Mouse (Mus musculus): ENCODE results near the gene Epha4. TPM values are rescaled to one million over a fixed set of nuclear protein-coding genes. Genes with fewer than 3 reads are reported as not detected.

Epha4 gene
- polyA plus RNA-seq, 1 experiment from 2014 or later: 12.0 TPM

DNA sequence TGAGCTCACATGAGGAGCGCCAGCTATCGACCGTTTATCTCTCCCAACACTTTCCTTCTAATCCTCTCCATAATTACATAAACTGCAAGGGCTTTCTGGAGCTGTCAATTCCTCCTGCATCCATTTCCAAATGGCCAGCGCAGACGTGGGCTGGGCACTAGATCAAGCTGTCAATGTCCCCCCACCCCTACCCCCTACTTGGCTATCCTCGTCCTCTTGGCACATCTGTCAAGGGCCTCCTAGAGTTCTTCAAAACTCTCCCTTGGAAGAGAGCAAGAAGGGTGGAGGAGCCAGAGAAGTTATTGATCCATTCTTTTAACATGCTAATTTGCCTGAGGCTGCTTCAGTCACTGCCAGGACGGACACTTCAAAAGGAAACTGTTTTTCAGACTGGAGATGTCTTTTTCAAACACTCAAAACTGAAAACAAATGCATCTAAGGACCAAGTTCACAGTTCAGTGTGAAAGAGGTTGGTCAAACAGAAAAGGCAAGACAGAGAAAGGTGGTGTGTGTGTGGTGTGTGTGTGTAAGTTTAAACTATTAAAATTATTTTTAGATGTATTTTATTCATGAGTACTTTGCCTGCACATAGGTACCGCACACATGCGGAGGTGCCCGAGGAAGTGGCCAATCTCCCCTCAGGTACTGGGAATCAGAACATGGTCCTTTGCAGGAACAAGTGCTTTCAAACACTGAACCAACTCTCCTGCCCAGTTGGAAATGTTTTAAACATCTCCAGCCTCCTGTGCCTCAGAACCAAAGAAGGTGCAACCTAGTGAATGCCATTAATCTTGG, 20.9 kb downstream of the Epha4 start:
- Histone ChIP-seq H3K9me3 (replicated peaks; ENCODE audit: low read length) (no peaks in the 10 kb centered on the region), H3K9ac (ENCODE audit: low read depth, low read length) (no peak overlapping the region), H3K4me2 (ENCODE audit: low read length) (no peak overlapping the region), H3K27ac (no peak overlapping the region), H3K4me1 (replicated peaks; ENCODE audit: insufficient read depth, low read length) (0 out of 2 replicates have a peak, but pooled peaks cover 8% of the 10 kb centered on the region), H3K27me3 (ENCODE audit: insufficient read depth, low read length) (no peaks in the 10 kb centered on the region), H3K4me3 (replicated peaks; ENCODE audit: low read depth, low read length) (no peak overlapping the region), H3K36me3 (ENCODE audit: insufficient read depth, low read length) (no peaks in the 10 kb centered on the region)
- DNase-seq (ENCODE audit: low spot score) (no peak), ATAC-seq (replicated peaks; ENCODE audit: low FRiP score, low read depth) (no peak)
- 79% methylated on average over 10 of the region's 10 CpGs for WGBS
- TF ChIP-seq CTCF (IDR thresholded peaks at IDR 0.05; ENCODE audit: low read depth): no peak

DNA sequence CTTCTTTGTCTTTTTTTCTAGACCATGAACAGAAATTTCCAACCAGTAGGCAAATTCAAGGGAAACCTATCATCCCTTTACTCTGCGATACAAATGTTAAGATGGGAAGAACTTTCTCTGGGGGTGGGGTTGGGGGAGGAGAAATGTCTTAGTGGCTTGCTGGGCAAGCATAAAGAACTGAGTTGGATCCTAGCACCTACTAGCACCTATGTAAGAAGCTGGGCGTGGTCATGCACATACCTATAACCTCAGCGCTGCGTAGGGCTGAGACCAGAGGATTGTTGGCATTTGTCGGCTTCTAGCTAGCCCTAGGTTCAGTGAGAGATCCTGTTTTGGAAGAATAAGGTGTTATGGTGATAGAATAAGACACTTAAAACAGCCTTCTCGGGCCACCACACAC, 24.7 kb downstream of the Epha4 start:
- H3K9me3 ChIP-seq (replicated peaks; ENCODE audit: low read length): no peaks in the 10 kb centered on the region
- no peaks in the 10 kb centered on the region for H3K36me3 ChIP-seq (ENCODE audit: insufficient read depth, low read length)
- H3K4me1 ChIP-seq (replicated peaks; ENCODE audit: insufficient read depth, low read length): no peaks in the 10 kb centered on the region
- no peak overlapping the region for H3K4me3 ChIP-seq (replicated peaks; ENCODE audit: low read depth, low read length)
- H3K27me3 ChIP-seq (ENCODE audit: insufficient read depth, low read length): no peaks in the 10 kb centered on the region
- DNase-seq (ENCODE audit: low spot score) (no peak), ATAC-seq (replicated peaks; ENCODE audit: low FRiP score, low read depth) (no peak)
- 95% methylated on average over 6 of the region's 6 CpGs for WGBS
- H3K9ac ChIP-seq (ENCODE audit: low read depth, low read length): no peak overlapping the region
- TF ChIP-seq CTCF (IDR thresholded peaks at IDR 0.05; ENCODE audit: low read depth): no peak
- H3K27ac ChIP-seq: no peak overlapping the region
- H3K4me2 ChIP-seq (ENCODE audit: low read length): no peak overlapping the region

DNA sequence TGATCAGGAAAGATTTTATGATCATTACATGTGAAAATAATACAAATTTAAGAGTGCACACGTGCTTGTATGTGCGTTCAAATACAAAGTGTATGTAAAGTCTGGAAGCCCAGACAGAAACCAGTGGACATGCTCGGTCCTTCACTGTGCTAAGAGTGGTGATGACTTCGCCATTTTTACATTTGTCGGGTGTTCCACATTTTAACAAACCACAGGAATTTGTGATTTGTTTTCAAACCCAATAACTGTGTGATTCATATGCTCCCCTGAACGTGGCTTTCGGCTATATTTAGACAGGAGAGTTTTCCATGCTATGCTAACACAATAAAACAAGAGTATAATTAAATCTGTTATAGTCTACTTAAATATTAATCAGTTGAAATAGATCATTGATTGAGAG, 25.5 kb downstream of the Epha4 start:
- H3K9me3 ChIP-seq (replicated peaks; ENCODE audit: low read length): no peaks in the 10 kb centered on the region
- DNase-seq (ENCODE audit: low spot score) (no peak), ATAC-seq (replicated peaks; ENCODE audit: low FRiP score, low read depth) (no peak)
- no peak overlapping the region for H3K4me2 ChIP-seq (ENCODE audit: low read length)
- no peak overlapping the region for H3K27ac ChIP-seq
- no peaks in the 10 kb centered on the region for H3K36me3 ChIP-seq (ENCODE audit: insufficient read depth, low read length)
- WGBS: 76% methylated on average over 7 of the region's 7 CpGs
- H3K4me3 ChIP-seq (replicated peaks; ENCODE audit: low read depth, low read length): no peak overlapping the region
- H3K27me3 ChIP-seq (ENCODE audit: insufficient read depth, low read length): no peaks in the 10 kb centered on the region
- TF ChIP-seq CTCF (IDR thresholded peaks at IDR 0.05; ENCODE audit: low read depth): no peak
- no peak overlapping the region for H3K9ac ChIP-seq (ENCODE audit: low read depth, low read length)
- no peaks in the 10 kb centered on the region for H3K4me1 ChIP-seq (replicated peaks; ENCODE audit: insufficient read depth, low read length)

DNA sequence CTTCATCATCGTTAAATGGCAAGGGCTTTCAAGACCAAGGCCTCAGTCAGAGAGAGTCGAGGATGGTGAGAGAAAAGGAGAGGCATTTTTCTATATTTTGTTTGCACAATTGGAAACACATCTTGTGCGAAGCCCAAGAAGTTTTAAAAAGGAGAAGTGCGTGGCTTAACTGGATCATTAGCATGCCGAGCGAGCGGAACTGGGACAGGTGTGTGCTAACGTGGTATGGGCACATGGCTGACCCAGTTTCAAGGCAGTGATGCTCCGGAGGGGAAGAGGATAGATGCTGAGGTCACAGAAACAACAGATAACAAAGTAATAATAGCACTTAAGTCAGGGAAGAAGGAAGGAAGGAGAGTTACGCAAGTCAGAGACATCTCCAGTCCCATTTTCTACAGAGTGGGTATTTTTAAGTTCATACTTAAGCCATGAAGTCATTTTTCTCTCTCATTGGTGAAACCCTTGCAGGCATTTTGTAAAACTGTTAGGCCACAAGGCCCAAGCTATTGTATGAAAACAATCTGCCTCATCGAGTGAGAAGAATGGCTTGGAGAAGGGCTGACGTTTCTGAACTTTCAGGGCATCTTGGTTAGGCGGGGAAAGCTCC, 26.9 kb downstream of the Epha4 start:
- Histone ChIP-seq H3K4me2 (ENCODE audit: low read length) (no peak overlapping the region), H3K4me1 (replicated peaks; ENCODE audit: insufficient read depth, low read length) (no peaks in the 10 kb centered on the region), H3K9me3 (replicated peaks; ENCODE audit: low read length) (no peaks in the 10 kb centered on the region), H3K27me3 (ENCODE audit: insufficient read depth, low read length) (no peaks in the 10 kb centered on the region), H3K27ac (no peak overlapping the region), H3K4me3 (replicated peaks; ENCODE audit: low read depth, low read length) (no peak overlapping the region), H3K9ac (ENCODE audit: low read depth, low read length) (no peak overlapping the region), H3K36me3 (ENCODE audit: insufficient read depth, low read length) (no peaks in the 10 kb centered on the region)
- ATAC-seq (replicated peaks; ENCODE audit: low FRiP score, low read depth): no peak
- WGBS: 81% methylated on average over 13 of the region's 13 CpGs
- DNase-seq (ENCODE audit: low spot score): no peak
- TF ChIP-seq CTCF (IDR thresholded peaks at IDR 0.05; ENCODE audit: low read depth): no peak

DNA sequence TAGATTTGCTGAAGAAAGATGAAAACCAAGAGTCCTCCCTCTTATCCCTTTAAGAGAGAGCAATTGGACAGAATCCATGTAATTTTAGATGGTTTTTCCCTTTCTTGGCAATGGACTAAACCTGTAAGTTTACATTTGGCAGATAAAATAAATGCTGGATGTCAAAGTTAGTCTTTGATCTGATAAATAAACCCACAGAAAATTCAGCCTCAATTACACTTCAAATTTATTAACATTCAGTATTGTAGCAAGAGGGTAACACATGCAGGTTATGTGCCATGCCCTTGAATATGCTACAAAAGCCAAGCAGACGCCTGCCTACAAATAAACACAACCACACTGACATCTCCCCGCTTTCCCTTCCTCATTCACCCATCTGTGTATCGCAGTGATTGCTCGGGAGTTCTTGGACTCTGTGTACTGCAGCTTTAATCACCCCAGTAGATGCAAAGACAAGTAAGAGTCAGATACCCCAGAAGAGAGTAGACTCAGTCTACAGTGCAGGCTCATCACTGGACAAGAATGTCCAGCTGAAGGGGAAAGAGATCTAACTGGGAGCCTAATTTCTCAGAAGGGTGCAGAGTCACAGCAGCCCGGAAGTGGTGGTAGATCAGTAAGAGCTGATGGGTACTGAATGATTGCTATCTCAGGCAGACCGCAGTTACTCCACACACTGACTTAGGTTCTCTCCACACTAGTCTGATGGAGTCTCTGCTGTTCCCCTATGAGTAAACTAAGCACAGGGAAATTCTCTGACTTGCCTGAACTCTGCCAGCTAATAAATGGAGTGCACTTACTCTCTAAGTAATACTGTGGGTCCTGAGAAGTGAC, 29.9 kb downstream of the Epha4 start:
- no peak overlapping the region for H3K4me3 ChIP-seq (replicated peaks; ENCODE audit: low read depth, low read length)
- no peaks in the 10 kb centered on the region for H3K4me1 ChIP-seq (replicated peaks; ENCODE audit: insufficient read depth, low read length)
- H3K9ac ChIP-seq (ENCODE audit: low read depth, low read length): no peak overlapping the region
- 78% methylated on average over 6 of the region's 6 CpGs for WGBS
- H3K27me3 ChIP-seq (ENCODE audit: insufficient read depth, low read length): no peaks in the 10 kb centered on the region
- no peak overlapping the region for H3K4me2 ChIP-seq (ENCODE audit: low read length)
- ATAC-seq (replicated peaks; ENCODE audit: low FRiP score, low read depth) (no peak), DNase-seq (ENCODE audit: low spot score) (no peak)
- no peaks in the 10 kb centered on the region for H3K36me3 ChIP-seq (ENCODE audit: insufficient read depth, low read length)
- no peak for TF ChIP-seq CTCF (IDR thresholded peaks at IDR 0.05; ENCODE audit: low read depth)
- no peaks in the 10 kb centered on the region for H3K9me3 ChIP-seq (replicated peaks; ENCODE audit: low read length)
- H3K27ac ChIP-seq: no peak overlapping the region

DNA sequence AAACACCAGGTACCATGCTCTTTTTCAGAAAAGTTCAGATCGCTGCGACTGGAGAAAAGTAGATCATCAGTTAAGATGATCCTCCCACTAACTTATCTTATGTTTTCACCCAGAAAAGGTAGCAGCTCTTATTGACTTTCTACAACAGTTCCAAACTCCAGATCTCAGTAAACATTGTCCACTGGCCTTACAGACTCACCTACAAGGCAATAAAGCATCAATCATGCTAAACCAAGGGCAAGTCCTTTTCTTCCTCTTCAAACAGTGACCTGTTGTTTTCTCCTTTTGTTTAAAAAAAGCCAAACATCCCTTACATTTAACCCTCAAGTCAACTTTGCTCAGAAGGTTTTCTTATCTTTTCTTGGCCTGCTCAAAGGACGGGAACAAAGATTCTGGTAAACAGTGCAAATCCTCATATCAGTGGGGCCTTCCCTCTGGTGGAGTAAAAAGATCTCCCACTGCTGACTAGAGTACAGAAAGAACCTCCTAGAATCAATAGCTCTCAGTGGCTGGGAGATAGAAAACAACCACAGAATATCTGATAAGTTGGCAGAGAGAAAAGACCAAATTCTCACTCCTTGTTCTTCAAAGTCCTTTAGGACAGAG, 39.0 kb downstream of the Epha4 start:
- H3K4me3 ChIP-seq (replicated peaks; ENCODE audit: low read depth, low read length): no peak overlapping the region
- no peak for DNase-seq (ENCODE audit: low spot score)
- no peak for ATAC-seq (replicated peaks; ENCODE audit: low FRiP score, low read depth)
- H3K9ac ChIP-seq (ENCODE audit: low read depth, low read length): no peak overlapping the region
- 78% methylated on average over 3 of the region's 3 CpGs for WGBS
- no peak overlapping the region for H3K4me2 ChIP-seq (ENCODE audit: low read length)
- H3K36me3 ChIP-seq (ENCODE audit: insufficient read depth, low read length): no peaks in the 10 kb centered on the region
- TF ChIP-seq CTCF (IDR thresholded peaks at IDR 0.05; ENCODE audit: low read depth): no peak
- no peaks in the 10 kb centered on the region; the same call in 1 of the 2 replicates for H3K4me1 ChIP-seq (replicated peaks; ENCODE audit: insufficient read depth, low read length)
- no peaks in the 10 kb centered on the region for H3K9me3 ChIP-seq (replicated peaks; ENCODE audit: low read length)
- no peak overlapping the region for H3K27ac ChIP-seq
- no peaks in the 10 kb centered on the region for H3K27me3 ChIP-seq (ENCODE audit: insufficient read depth, low read length)
